Comparison of ENCODE assay signal across 31 mouse cellular contexts in genomic region chr1:19981189-19981588, GRCm38 (mm10).
DNase-seq lines count a peak whose midpoint lies in the region; ATAC-seq and TF ChIP-seq lines count a peak whose summit lies in the region.
"Had no signal": no experiment of that assay in that cellular context is flagged by ENCODE, and none has a peak within 500 bp of the region (broad histone marks: within the 10 kb centered on the region; RNA-seq: fewer than 3 reads in every experiment).

No protein-coding gene starts in this region.

- no peak overlapping the region for H3K27ac ChIP-seq in forebrain, embryonic 10.5 days
- H3K27ac ChIP-seq in forebrain, embryonic 13.5 days, result no peak overlapping the region
- no peak overlapping the region for H3K27ac ChIP-seq in midbrain, embryonic 11.5 days (ENCODE audit: low read depth, low read length)
- no peak overlapping the region for H3K27ac ChIP-seq in midbrain, postnatal 0 days (ENCODE audit: low read depth, low read length)
- H3K27ac ChIP-seq: heart, embryonic 10.5 days; heart, embryonic 15.5 days; hindbrain, postnatal 0 days; intestine, embryonic 15.5 days; kidney, postnatal 0 days; limb, embryonic 10.5 days; limb, embryonic 15.5 days; liver, embryonic 13.5 days; stomach, postnatal 0 days had no signal

- H3K4me1 ChIP-seq in forebrain, embryonic 10.5 days, result peaks cover 16% of the 10 kb centered on the region
- peaks cover 5% of the 10 kb centered on the region; the same call in 1 of the 2 replicates for H3K4me1 ChIP-seq in forebrain, embryonic 13.5 days
- no peaks in the 10 kb centered on the region for H3K4me1 ChIP-seq in midbrain, embryonic 11.5 days (ENCODE audit: control insufficient read depth, insufficient read depth, low read length)
- H3K4me1 ChIP-seq in midbrain, postnatal 0 days (ENCODE audit: insufficient read depth, low read length), result no peaks in the 10 kb centered on the region
- H3K4me1 ChIP-seq: heart, embryonic 10.5 days; heart, embryonic 15.5 days; intestine, embryonic 15.5 days; limb, embryonic 15.5 days; liver, embryonic 13.5 days; megakaryocyte, embryonic 14.5 days had no signal

- H3K27me3 ChIP-seq in forebrain, embryonic 10.5 days (ENCODE audit: poor library complexity, severe bottlenecking), result peaks cover 92% of the 10 kb centered on the region
- H3K27me3 ChIP-seq in forebrain, embryonic 13.5 days, result peaks cover 41% of the 10 kb centered on the region
- H3K27me3 ChIP-seq in midbrain, embryonic 11.5 days (ENCODE audit: control insufficient read depth, insufficient read depth, low read length), result no peaks in the 10 kb centered on the region; the same call in none of the 2 replicates
- no peaks in the 10 kb centered on the region for H3K27me3 ChIP-seq in midbrain, postnatal 0 days (ENCODE audit: insufficient read depth, low read length)
- H3K27me3 ChIP-seq: heart, embryonic 15.5 days; intestine, embryonic 15.5 days; limb, embryonic 15.5 days; liver, embryonic 13.5 days; megakaryocyte, embryonic 14.5 days had no signal

- no peak overlapping the region for H3K4me2 ChIP-seq in forebrain, embryonic 13.5 days
- H3K4me2 ChIP-seq in midbrain, embryonic 11.5 days, result no peak overlapping the region
- no peak overlapping the region for H3K4me2 ChIP-seq in midbrain, postnatal 0 days (ENCODE audit: low read depth, low read length, poor library complexity, severe bottlenecking)
- H3K4me2 ChIP-seq: heart, embryonic 15.5 days; intestine, embryonic 15.5 days; limb, embryonic 15.5 days; liver, embryonic 13.5 days had no signal

- no peaks in the 10 kb centered on the region for H3K9me3 ChIP-seq in forebrain, embryonic 10.5 days
- H3K9me3 ChIP-seq in forebrain, embryonic 13.5 days (replicated peaks), result no peaks in the 10 kb centered on the region
- no peaks in the 10 kb centered on the region for H3K9me3 ChIP-seq in midbrain, embryonic 11.5 days (ENCODE audit: control insufficient read depth, low read length)
- H3K9me3 ChIP-seq in midbrain, postnatal 0 days (ENCODE audit: low read length), result no peaks in the 10 kb centered on the region
- H3K9me3 ChIP-seq: G1E; heart, embryonic 10.5 days; heart, embryonic 15.5 days; intestine, embryonic 15.5 days; limb, embryonic 10.5 days; limb, embryonic 15.5 days; liver, embryonic 13.5 days; megakaryocyte, embryonic 14.5 days had no signal

- DNase-seq in forebrain, embryonic 10.5 days (ENCODE audit: extremely low spot score, low spot score), result peak; percentile 23
- no peak for DNase-seq in midbrain, embryonic 11.5 days (ENCODE audit: low spot score, missing footprints)
- DNase-seq in midbrain, postnatal 0 days (ENCODE audit: low spot score), result no peak
- peak; percentile 34 for DNase-seq in brain, embryonic 14.5 days (ENCODE audit: low read depth)
- peak; percentile 31 for DNase-seq in embryo, embryonic 9.5 days (ENCODE audit: extremely low spot score)
- no peak for DNase-seq in heart, postnatal 4 days
- DNase-seq: adrenal gland, postnatal 10 days; cerebellum, adult 11-12 months; cerebellum, adult 9-11 months; gastrocnemius, postnatal 25 days; heart, adult 11 months; heart, postnatal 36 days; kidney, adult 2 months; liver, embryonic 13.5 days; lung, adult 18-20 months; lung, postnatal 4 days; right cerebral cortex, postnatal 4 days; thymus, adult 18-20 months; thymus, postnatal 25 days had no signal

- ATAC-seq in forebrain, embryonic 13.5 days, result no peak; the same call in 1 of the 2 replicates
- peak; percentile 71; the same call in 1 of the 2 replicates for ATAC-seq in midbrain, embryonic 11.5 days (ENCODE audit: low FRiP score)
- ATAC-seq in midbrain, postnatal 0 days (ENCODE audit: low FRiP score), result no peak
- ATAC-seq: hindbrain, postnatal 0 days; intestine, embryonic 15.5 days; lung, postnatal 0 days had no signal

- no peak overlapping the region for H3K9ac ChIP-seq in forebrain, embryonic 13.5 days
- H3K9ac ChIP-seq in midbrain, embryonic 11.5 days (ENCODE audit: low read length), result no peak overlapping the region
- H3K9ac ChIP-seq in midbrain, postnatal 0 days (replicated peaks; ENCODE audit: low read length, poor library complexity, severe bottlenecking), result no peak overlapping the region
- H3K9ac ChIP-seq: heart, embryonic 15.5 days; intestine, embryonic 15.5 days; limb, embryonic 15.5 days; liver, embryonic 13.5 days had no signal

- TF ChIP-seq CTCF in midbrain, postnatal 0 days (IDR thresholded peaks at IDR 0.05), result no peak
- TF ChIP-seq CTCF in brain, embryonic 14.5 days (IDR thresholded peaks at IDR 0.05; ENCODE audit: borderline replicate concordance, extremely low read depth, insufficient read depth, insufficient read length), result no peak

- WGBS in forebrain, embryonic 10.5 days, result 9% methylated on average over 1 of the region's 1 CpGs
- 6% methylated on average over 1 of the region's 1 CpGs for WGBS in forebrain, embryonic 13.5 days
- WGBS in midbrain, embryonic 11.5 days, result 20% methylated on average over 1 of the region's 1 CpGs
- 12% methylated on average over 1 of the region's 1 CpGs for WGBS in midbrain, postnatal 0 days

- TF ChIP-seq POLR2A in brain, embryonic 14.5 days (IDR thresholded peaks at IDR 0.05; ENCODE audit: borderline replicate concordance, extremely low read depth, insufficient read depth, insufficient read length, poor library complexity, severe bottlenecking), result no peak

- H3K4me3 ChIP-seq in forebrain, embryonic 10.5 days, result no peak overlapping the region
- H3K4me3 ChIP-seq in forebrain, embryonic 13.5 days, result no peak overlapping the region
- no peak overlapping the region for H3K4me3 ChIP-seq in midbrain, embryonic 11.5 days (ENCODE audit: low read depth, low read length)
- H3K4me3 ChIP-seq in midbrain, postnatal 0 days (ENCODE audit: low read depth, low read length), result no peak overlapping the region
- H3K4me3 ChIP-seq: heart, embryonic 10.5 days; heart, embryonic 15.5 days; intestine, embryonic 15.5 days; limb, embryonic 10.5 days; limb, embryonic 15.5 days; liver, embryonic 13.5 days; megakaryocyte, embryonic 14.5 days had no signal

- H3K36me3 ChIP-seq in forebrain, embryonic 10.5 days (replicated peaks), result no peaks in the 10 kb centered on the region
- H3K36me3 ChIP-seq in forebrain, embryonic 13.5 days (ENCODE audit: poor library complexity, severe bottlenecking), result no peaks in the 10 kb centered on the region
- H3K36me3 ChIP-seq in midbrain, embryonic 11.5 days (ENCODE audit: control insufficient read depth, insufficient read depth, low read length), result no peaks in the 10 kb centered on the region
- H3K36me3 ChIP-seq in midbrain, postnatal 0 days (ENCODE audit: insufficient read depth, low read length), result no peaks in the 10 kb centered on the region
- H3K36me3 ChIP-seq: G1E; heart, embryonic 10.5 days; heart, embryonic 15.5 days; intestine, embryonic 15.5 days; limb, embryonic 10.5 days; limb, embryonic 15.5 days; liver, embryonic 13.5 days had no signal

Comparison
In these comparisons a context has a peak if more than half of its experiments do, and no peak if none do; other contexts are left out.
1. DNase-seq: peak in forebrain, embryonic 10.5 days (single experiment), brain, embryonic 14.5 days (single experiment) and embryo, embryonic 9.5 days (single experiment); none in midbrain, embryonic 11.5 days (single experiment), midbrain, postnatal 0 days (single experiment) and heart, postnatal 4 days (single experiment).